Mouse (Mus musculus) myocyte (in vitro differentiated cells): Measurements from ENCODE around the gene Nos1. TPM values are rescaled to one million over a fixed set of nuclear protein-coding genes. Genes with fewer than 3 reads are reported as not detected.
"Not testable (repeated sequence)": the region's sequence is repeated elsewhere in the genome, so short reads cannot be mapped to it uniquely, and the experiment has no call there.

Experiments
- H3K27me3 ChIP-seq: one replicate; pipeline ENCODE4 v1.6.1; 2011; ENCODE audit not compliant: control insufficient read depth, insufficient read depth, insufficient read length
- H3K36me3 ChIP-seq: one replicate; pipeline ENCODE4 v1.6.1; 2011; ENCODE audit not compliant: control insufficient read depth, insufficient read depth
- H3K4me2 ChIP-seq: one replicate; pipeline ENCODE4 v1.6.1; 2011; ENCODE audit warnings: low read depth, control low read depth
- H3K4me3 ChIP-seq: one replicate; pipeline ENCODE4 v1.5.1; 2011; ENCODE audit warnings: mild to moderate bottlenecking, control low read depth, moderate library complexity
- H3K79me2 ChIP-seq: one replicate; pipeline ENCODE4 v1.6.1; 2011; ENCODE audit not compliant: control insufficient read depth, insufficient read depth
- H3ac ChIP-seq: one replicate; pipeline ENCODE4 v1.6.1; 2011; ENCODE audit not compliant: control insufficient read depth, insufficient read length
- CEBPB ChIP-seq: IDR thresholded peaks from 2 replicates; pipeline ENCODE4 v1.6.1; 2011; ENCODE audit warnings: mild to moderate bottlenecking, moderate library complexity; ENCODE audit not compliant: poor library complexity, insufficient read depth, severe bottlenecking
- E2F4 ChIP-seq: IDR thresholded peaks from one replicate; pipeline ENCODE4 v1.6.1; 2011; ENCODE audit warnings: mild to moderate bottlenecking, control low read depth, moderate library complexity; ENCODE audit not compliant: insufficient read depth
- MAX ChIP-seq: IDR thresholded peaks from one replicate; pipeline ENCODE4 v1.6.1; 2011; ENCODE audit warnings: low read depth, mild to moderate bottlenecking, control low read depth
- MYOD1 ChIP-seq, 3 experiments: IDR thresholded peaks; one replicate each; pipeline ENCODE4 v1.6.1; 2011; ENCODE audit warnings: control low read depth in 2 of 3, low read depth in 2 of 3, mild to moderate bottlenecking in 2 of 3, moderate library complexity in 1 of 3; ENCODE audit not compliant: insufficient read length in 2 of 3, control insufficient read depth in 1 of 3
- MYOG ChIP-seq, 3 experiments: IDR thresholded peaks; one replicate each; pipeline ENCODE4 v1.6.1; 2011; ENCODE audit warnings: control low read depth in 2 of 3, low read depth in 2 of 3, mild to moderate bottlenecking in 2 of 3; ENCODE audit not compliant: insufficient read length in 2 of 3, control insufficient read depth in 1 of 3, insufficient read depth in 1 of 3
- POLR2A ChIP-seq: IDR thresholded peaks from one replicate; pipeline ENCODE4 v1.6.1; 2011; ENCODE audit warnings: low read depth, mild to moderate bottlenecking, control low read depth, moderate library complexity; ENCODE audit not compliant: insufficient read length
- POLR2AphosphoS2 ChIP-seq: IDR thresholded peaks from one replicate; pipeline ENCODE4 v1.6.1; 2011; ENCODE audit warnings: low read depth, control low read depth; ENCODE audit not compliant: insufficient read length
- REST ChIP-seq: IDR thresholded peaks from one replicate; pipeline ENCODE4 v1.6.1; 2011; ENCODE audit warnings: mild to moderate bottlenecking, control low read depth, moderate library complexity; ENCODE audit not compliant: insufficient read depth, insufficient read length
- SRF ChIP-seq: IDR thresholded peaks from one replicate; pipeline ENCODE4 v1.6.1; 2011; ENCODE audit warnings: low read depth; ENCODE audit not compliant: control insufficient read depth, insufficient read length
- TCF12 ChIP-seq: IDR thresholded peaks from one replicate; pipeline ENCODE4 v1.6.1; 2011; ENCODE audit warnings: mild to moderate bottlenecking, control low read depth; ENCODE audit not compliant: poor library complexity, insufficient read depth, severe bottlenecking
- TCF3 ChIP-seq: IDR thresholded peaks from one replicate; pipeline ENCODE4 v1.6.1; 2011; ENCODE audit warnings: low read depth, control low read depth; ENCODE audit not compliant: insufficient read length
- USF1 ChIP-seq: IDR thresholded peaks from one replicate; pipeline ENCODE4 v1.6.1; 2011; ENCODE audit warnings: low read depth, mild to moderate bottlenecking, control low read depth, moderate library complexity
- polyA plus RNA-seq: library from polyadenylated mRNA; unstranded; fragments of >200 nt; fragmentation: generic; extraction: Trizol; gene quantifications from one replicate; pipeline ENCODE4 v1.2.1, GENCODE M21; 2012; ENCODE audit warnings: missing spikeins

Nos1 gene
- polyA plus RNA-seq, 1 experiment: 0.30 TPM

DNA sequence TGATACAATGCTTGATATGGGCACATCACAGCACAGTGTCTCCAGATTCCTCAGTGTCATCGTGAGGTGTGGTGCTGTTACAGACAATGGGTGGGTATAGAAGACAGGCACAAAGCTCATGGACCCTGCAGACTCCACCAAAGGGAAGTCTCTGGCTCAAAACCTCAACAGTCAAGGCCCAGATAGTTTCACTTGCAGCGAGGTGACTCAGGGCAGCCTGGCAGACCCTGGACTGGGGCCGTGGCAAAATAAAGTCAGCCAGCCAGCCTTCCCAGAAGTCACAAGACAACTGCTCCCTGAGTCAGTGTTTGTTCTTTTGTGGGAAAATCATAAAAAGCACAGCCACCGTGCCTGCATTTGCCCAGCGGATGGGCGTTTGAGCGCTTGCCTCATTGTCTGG lies 93.4 kb downstream of the Nos1 start:
- no peaks in the 10 kb centered on the region for H3K27me3 ChIP-seq
- TF ChIP-seq POLR2A: no peak
- no peak for TF ChIP-seq REST
- TF ChIP-seq TCF12: no peak
- no peak for TF ChIP-seq MYOD1 (IDR thresholded peaks at IDR 0.05; ENCODE audit: control insufficient read depth in 1 of 3, insufficient read length in 2 of 3, low read depth in 2 of 3)
- no peak for TF ChIP-seq SRF
- no peak for TF ChIP-seq CEBPB
- TF ChIP-seq E2F4: no peak
- TF ChIP-seq POLR2AphosphoS2: no peak
- no peak for TF ChIP-seq MYOG (IDR thresholded peaks at IDR 0.05; ENCODE audit: control insufficient read depth in 1 of 3, insufficient read depth in 1 of 3, insufficient read length in 2 of 3, low read depth in 2 of 3)
- no peak for TF ChIP-seq TCF3
- TF ChIP-seq USF1: no peak
- no peak for TF ChIP-seq MAX
- H3K4me2 ChIP-seq: peak overlapping the region; percentile 68
- H3K36me3 ChIP-seq: no peaks in the 10 kb centered on the region
- no peak overlapping the region for H3ac ChIP-seq
- H3K4me3 ChIP-seq: no peak overlapping the region
- H3K79me2 ChIP-seq: no peaks in the 10 kb centered on the region

- Histone ChIP-seq H3K4me3 (no peak overlapping the region), H3ac (no peak overlapping the region), H3K36me3 (no peaks in the 10 kb centered on the region), H3K27me3 (no peaks in the 10 kb centered on the region), H3K4me2 (no peak overlapping the region), H3K79me2 (no peaks in the 10 kb centered on the region)
- TF ChIP-seq TCF12: no peak
- TF ChIP-seq TCF3: no peak
- TF ChIP-seq SRF: no peak
- no peak for TF ChIP-seq MYOG (IDR thresholded peaks at IDR 0.05; ENCODE audit: control insufficient read depth in 1 of 3, insufficient read depth in 1 of 3, insufficient read length in 2 of 3, low read depth in 2 of 3)
- TF ChIP-seq MYOD1 (IDR thresholded peaks at IDR 0.05; ENCODE audit: control insufficient read depth in 1 of 3, insufficient read length in 2 of 3, low read depth in 2 of 3): no peak
- no peak for TF ChIP-seq CEBPB
- no peak for TF ChIP-seq REST
- no peak for TF ChIP-seq POLR2A
Observed at GRCm38 (mm10) chr5:117879136-117879535, 98.3 kb downstream of the Nos1 start.

GRCm38 (mm10) chr5:117880916-117881555 lies 100.2 kb downstream of the Nos1 start:
- TF ChIP-seq SRF: no peak
- TF ChIP-seq E2F4: no peak
- no peak for TF ChIP-seq CEBPB
- TF ChIP-seq REST: no peak
- TF ChIP-seq USF1: no peak
- TF ChIP-seq MYOD1 (IDR thresholded peaks at IDR 0.05; ENCODE audit: control insufficient read depth in 1 of 3, insufficient read length in 2 of 3, low read depth in 2 of 3): peak in 2 of 3 experiments; percentile 66 to 83
- TF ChIP-seq MYOG (IDR thresholded peaks at IDR 0.05; ENCODE audit: control insufficient read depth in 1 of 3, insufficient read depth in 1 of 3, insufficient read length in 2 of 3, low read depth in 2 of 3): peak in 1 of 3 experiments; percentile 58
- TF ChIP-seq TCF3: peak; percentile 44
- Histone ChIP-seq H3K4me2 (no peak overlapping the region), H3K27me3 (no peaks in the 10 kb centered on the region), H3ac (no peak overlapping the region), H3K36me3 (no peaks in the 10 kb centered on the region), H3K4me3 (no peak overlapping the region), H3K79me2 (no peaks in the 10 kb centered on the region)

DNA sequence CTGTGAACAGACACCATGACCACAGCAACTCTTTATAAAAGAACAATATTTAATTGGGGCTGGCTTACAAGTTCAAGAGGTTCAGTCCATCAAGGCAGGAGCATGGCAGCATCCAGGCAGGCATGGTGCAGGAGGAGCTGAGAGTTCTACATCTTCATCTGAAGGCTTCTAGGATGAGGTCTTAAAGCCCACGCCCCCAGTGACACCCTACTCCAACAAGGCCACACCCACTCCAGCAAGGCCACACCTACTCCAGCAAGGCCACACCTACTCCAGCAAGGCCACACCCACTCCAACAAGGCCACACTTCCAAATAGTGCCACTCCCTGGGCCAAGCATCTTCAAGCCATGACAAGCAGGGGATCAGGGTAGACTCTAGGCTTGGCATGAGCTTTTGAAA lies 101.6 kb downstream of the Nos1 start:
- H3K4me2 ChIP-seq, H3K36me3 ChIP-seq, H3K79me2 ChIP-seq, H3ac ChIP-seq, H3K27me3 ChIP-seq, H3K4me3 ChIP-seq: not testable (repeated sequence)

GRCm38 (mm10) chr5:117884991-117885390 lies 104.2 kb downstream of the Nos1 start:
- no peak for TF ChIP-seq POLR2A
- TF ChIP-seq CEBPB: no peak
- TF ChIP-seq REST: no peak
- TF ChIP-seq SRF: no peak
- TF ChIP-seq MAX: no peak
- no peak for TF ChIP-seq POLR2AphosphoS2
- no peak for TF ChIP-seq TCF12
- TF ChIP-seq E2F4: no peak
- no peak for TF ChIP-seq MYOD1 (IDR thresholded peaks at IDR 0.05; ENCODE audit: control insufficient read depth in 1 of 3, insufficient read length in 2 of 3, low read depth in 2 of 3)
- TF ChIP-seq MYOG (IDR thresholded peaks at IDR 0.05; ENCODE audit: control insufficient read depth in 1 of 3, insufficient read depth in 1 of 3, insufficient read length in 2 of 3, low read depth in 2 of 3): no peak
- TF ChIP-seq TCF3: no peak
- no peak for TF ChIP-seq USF1
- no peak overlapping the region for H3ac ChIP-seq

More at GRCm38 (mm10) chr5:117884991-117885390, 104.2 kb downstream of the Nos1 start:
- H3K79me2 ChIP-seq: no peaks in the 10 kb centered on the region
- no peak overlapping the region for H3K4me3 ChIP-seq
- peak overlapping the region; percentile 54 for H3K4me2 ChIP-seq
- no peaks in the 10 kb centered on the region for H3K27me3 ChIP-seq
- no peaks in the 10 kb centered on the region for H3K36me3 ChIP-seq
